Mouse (Mus musculus) heart, adult 9 months (tissue): ENCODE measurements around the gene Usp17le.
"Not testable (repeated sequence)": the region's sequence is repeated elsewhere in the genome, so short reads cannot be mapped to it uniquely, and the experiment has no call there.

ENCODE experiments used
- DNase-seq, 2 experiments: peaks; one replicate each; pipeline ENCODE4 v3.0.0; 2022; ENCODE audit warnings: low spot score in 2 of 2

Gene Usp17le

DNA sequence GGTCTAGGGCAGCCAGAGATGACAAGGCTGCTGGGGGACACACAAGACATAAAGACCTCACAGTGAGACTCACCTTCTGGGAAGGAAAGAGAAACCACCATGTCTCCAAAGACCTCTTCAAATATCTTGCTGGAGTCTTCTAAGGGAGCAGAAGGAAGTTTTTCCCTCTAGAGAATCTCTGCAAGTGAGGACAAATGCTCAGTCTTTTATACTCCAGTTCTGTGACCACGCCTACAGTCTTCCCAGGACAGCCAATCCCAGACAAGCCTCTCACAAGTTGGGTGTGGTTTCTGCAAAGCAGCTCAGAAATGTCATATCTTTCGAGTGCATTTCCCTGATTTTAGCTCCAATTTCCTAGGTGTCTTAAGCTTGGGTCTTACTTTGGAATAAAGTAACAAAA is at the start of gene Usp17le:
Gene Usp17le (minus strand): TSS at position 101 of the 400 bp plus-strand sequence.
- not testable (repeated sequence) for DNase-seq

DNA sequence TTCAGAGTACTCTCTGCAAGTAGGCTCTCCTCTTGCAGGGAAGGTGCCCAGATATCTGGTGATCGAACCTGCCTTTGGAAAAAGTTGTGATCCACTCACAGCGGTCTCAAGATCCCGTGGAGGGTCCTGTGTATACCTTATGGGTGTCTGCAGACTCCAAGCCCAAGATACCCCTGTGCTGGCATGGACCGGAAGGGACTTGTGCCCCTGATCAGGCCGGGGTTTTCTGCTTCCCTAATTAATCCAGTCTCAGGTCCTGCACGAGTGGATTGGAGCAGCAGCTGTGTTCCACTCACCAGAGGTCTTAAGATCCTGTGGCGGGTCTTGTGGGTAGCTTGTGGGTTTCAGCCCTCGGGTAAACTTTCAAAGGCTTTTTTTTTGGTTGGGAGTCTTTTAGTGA is 33.1 kb upstream of the Usp17le start:
- DNase-seq = not testable (repeated sequence)

DNA sequence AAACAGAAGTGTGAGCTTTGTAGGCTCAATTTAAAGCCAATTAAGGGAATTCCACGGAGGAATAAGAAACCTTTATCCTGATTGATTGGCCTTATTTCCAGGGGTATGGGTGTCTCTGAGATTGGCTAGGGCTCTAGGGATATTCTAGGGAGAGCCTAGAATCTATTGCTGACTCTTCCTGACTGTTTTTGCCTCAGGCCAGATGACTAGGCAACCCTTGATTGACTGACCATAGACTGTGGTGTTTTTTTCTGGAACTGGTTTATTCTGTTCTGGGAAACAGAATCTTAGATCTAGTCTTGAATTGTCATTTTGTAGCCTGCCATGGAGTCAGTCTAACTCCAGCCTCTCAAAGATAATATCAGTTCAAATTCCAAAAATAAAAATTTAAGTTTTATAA is 13.5 kb upstream of the Usp17le start:
- DNase-seq = no peak
